Mouse (Mus musculus) embryo, embryonic 9.5 days (tissue): ENCODE results near the gene Usp48.

Experiments
- DNase-seq: peaks from one replicate; pipeline ENCODE4 v3.0.0-alpha.2; 2017; ENCODE audit errors: extremely low spot score

Gene Usp48

DNA sequence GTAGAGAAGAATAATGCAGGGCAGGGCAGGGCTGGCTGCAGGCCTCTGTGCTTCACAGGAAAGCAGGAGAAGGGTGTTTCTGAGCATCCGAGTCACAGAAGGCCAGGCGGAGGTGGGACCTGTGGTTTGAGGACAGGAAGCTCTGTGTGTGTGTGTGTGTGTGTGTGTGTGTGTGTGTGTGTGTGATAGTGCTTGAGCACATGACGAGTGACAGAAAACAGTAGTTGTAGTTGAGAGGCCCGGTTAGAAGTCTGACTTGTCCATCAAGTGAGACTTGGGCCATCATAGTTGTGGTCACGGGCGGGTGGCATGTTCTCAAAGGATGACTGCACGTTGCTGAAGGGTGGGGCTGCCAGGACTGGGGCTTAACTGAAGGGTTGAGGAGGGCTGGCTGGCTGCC lies 16.1 kb downstream of the Usp48 start:
- no peak for DNase-seq

- no peak for DNase-seq
These were observed 16.7 kb downstream of the Usp48 start for GRCm38 (mm10) chr4:137610256-137610655.

- no peak for DNase-seq
These were observed 29.3 kb downstream of the Usp48 start for GRCm38 (mm10) chr4:137622847-137623246.

DNA sequence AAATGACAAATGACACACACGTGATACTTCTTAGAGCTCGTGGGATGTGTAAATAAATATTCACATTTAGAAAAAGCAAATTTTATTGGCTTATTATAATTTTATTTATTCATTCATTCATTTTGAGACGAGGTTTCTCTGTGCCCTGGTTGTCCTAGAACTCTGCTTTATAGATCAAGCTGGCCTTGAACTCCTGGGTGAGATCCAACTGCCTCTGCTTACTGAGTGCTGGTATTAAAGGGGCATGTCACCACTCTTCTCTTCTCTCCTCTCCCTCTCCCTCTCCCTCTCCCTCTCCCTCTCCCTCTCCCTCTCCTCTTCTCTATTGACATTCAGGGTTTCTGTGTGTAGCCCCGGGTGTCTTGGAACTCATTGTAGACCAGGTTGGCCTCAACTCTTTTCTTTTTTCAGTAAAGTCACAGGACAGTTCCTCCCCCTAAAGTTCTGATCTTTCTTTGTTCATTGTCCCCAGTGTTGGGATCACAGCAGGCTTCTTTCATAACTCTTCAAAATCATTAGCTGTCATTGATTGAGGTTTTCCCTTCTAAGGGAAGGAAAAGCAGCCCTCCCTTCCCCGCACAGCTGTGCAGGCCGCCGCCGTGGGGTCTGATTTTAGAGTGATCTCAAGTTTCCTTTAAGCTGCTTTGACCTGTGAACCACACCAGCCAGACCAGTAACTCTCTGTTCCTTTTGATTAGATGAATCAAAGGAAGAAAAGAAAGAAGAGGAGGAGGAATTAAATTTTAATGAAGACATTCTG lies 34.1 kb downstream of the Usp48 start:
- no peak for DNase-seq

DNA sequence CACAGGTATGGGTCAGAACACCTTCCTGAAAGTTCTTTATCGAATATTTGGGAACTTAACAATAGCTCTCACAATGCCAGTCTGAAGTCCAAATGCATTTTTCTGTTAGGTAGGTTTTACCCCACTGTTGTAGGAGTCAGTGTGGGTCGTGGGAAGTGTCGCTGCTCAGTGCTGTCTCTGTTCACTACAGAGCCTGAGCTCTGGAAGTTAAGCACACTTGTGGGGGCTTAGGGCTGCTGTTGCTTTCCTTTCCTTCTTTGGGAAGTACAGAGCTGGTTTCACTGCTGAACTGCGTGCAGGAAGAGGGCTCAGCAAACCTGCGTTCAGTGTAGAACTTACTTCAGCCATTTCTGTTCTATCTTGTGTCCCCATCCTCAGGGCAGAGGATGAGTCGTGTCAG lies 34.8 kb downstream of the Usp48 start:
- DNase-seq, result no peak

- DNase-seq, result no peak
These were observed 35.8 kb downstream of the Usp48 start for GRCm38 (mm10) chr4:137629354-137629753.

- no peak for DNase-seq
These were observed 36.6 kb downstream of the Usp48 start for GRCm38 (mm10) chr4:137630153-137630552.

DNA sequence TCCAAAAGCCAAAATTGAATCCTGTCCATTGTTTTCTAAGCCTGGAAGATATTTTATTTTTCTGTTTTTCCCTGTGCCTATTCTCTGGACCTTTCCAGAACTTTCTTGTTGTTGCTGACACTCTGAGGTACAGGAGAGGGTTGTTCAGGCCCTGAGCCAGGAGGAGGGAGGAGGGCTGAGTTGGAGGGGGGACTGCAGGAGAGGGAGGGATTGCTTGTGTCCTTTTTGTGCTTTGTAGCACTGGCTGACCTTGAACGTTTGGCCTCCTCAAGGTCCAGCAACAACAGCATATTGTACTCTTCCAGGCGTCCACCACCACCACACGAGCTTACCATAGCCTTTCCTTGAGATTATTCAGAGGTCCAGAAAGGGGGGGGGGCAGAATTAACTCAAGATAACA lies 38.0 kb downstream of the Usp48 start:
- no peak for DNase-seq

GRCm38 (mm10) chr4:137633394-137633793 lies 39.8 kb downstream of the Usp48 start:
- no peak for DNase-seq

- DNase-seq, result no peak
These were observed 43.0 kb downstream of the Usp48 start for GRCm38 (mm10) chr4:137636597-137636996.

DNA sequence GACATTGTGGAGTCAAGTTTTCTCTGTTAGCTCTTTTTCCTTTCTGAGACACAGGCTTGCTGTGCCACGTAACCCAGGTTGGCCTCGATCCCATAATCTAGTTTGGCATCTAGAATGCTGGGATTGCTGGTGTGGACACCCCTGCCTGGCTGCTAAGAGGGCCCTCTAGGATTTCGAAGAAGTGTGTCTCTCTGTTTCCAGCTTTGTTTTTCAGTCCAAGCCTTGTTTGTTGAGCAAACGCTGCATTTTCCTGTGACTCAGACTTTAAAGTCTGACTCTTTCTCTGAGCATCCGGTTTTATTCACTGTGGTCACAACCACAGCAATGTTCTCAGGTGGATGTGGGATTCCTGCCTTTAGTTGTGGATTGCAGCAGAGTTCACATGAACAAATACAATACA lies 48.0 kb downstream of the Usp48 start:
- DNase-seq, result no peak

- DNase-seq, result no peak
These were observed 48.5 kb downstream of the Usp48 start for GRCm38 (mm10) chr4:137642101-137642500.

DNA sequence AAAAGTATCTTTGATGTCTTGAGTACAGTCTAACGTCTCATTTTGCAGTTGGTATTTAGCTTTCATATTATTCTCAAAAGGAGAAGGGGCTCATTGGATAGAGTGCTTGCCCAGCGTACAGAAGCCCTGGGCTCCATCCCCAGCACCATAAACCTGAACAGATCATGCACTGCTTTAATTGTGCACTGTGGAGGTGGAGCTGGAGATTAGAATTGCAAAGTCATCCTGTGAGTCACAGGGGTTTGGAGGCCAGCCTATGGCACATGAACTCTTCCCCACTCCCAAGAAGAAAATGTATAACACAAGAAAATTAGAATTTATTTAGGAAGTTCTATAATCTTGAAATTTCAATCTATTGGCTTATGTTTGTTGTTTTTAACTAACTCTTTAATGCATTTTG lies 49.9 kb downstream of the Usp48 start:
- no peak for DNase-seq

DNA sequence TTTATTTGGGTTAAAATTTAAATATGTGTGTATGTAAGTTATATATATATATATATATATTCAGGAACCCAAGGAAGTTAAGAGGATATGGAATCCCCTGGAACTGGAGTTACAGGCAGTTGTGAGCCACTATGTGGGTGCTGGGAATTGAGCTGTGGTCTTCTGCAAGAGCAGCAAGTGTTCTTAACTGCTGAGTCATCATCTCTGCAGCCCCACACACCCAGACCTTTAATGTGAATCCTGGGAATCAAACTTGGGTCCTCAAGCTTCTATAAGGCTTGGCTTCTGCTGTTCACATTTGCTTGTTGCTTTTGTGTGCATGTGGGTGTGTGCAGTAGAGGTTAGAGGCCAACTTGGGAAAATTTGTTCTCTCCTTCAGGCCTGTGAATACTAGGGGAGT lies 52.7 kb downstream of the Usp48 start:
- DNase-seq, result no peak

DNA sequence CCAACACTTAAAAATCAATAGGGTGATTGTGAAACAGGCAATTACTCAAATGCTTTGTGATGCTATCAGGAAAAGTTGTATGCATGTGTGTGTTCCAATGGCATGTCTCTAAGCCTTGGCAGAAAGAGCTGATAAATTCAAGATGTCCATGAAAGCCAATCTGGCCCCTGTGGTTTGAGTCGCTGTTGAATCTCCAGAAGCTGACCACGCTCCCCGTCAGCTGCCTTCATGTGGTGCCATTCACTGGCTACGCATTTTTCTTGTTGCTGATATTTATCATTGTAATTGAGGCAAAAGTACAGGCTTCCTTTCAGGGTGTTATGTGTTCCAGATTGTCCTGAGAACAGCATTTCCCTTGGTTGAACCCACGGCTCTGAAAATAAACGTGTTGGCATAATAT lies 54.1 kb downstream of the Usp48 start:
- no peak for DNase-seq

- no peak for DNase-seq
These were observed 54.7 kb downstream of the Usp48 start for GRCm38 (mm10) chr4:137648230-137648629.

DNA sequence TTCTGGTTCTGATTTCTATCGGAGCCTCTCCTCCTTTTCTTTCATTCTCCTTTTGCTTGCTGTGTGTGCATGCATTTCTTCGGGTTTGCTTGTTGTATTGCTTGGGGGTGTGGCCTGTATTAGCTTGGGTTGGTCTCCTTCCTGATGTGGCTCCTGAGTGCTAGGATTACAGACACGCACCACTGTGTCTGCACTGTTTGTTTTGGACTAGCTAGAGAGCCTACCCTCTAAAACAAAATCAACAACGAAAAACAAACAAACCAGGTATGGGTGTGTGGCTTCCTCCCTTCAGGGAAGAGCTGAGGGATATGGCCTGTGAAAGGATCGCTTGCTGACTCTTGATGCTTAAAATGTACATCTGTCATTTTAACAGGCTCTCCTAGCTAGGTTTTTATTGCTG lies 57.4 kb downstream of the Usp48 start:
- DNase-seq, result no peak

- no peak for DNase-seq
These were observed 59.3 kb downstream of the Usp48 start for GRCm38 (mm10) chr4:137652835-137653346.

DNA sequence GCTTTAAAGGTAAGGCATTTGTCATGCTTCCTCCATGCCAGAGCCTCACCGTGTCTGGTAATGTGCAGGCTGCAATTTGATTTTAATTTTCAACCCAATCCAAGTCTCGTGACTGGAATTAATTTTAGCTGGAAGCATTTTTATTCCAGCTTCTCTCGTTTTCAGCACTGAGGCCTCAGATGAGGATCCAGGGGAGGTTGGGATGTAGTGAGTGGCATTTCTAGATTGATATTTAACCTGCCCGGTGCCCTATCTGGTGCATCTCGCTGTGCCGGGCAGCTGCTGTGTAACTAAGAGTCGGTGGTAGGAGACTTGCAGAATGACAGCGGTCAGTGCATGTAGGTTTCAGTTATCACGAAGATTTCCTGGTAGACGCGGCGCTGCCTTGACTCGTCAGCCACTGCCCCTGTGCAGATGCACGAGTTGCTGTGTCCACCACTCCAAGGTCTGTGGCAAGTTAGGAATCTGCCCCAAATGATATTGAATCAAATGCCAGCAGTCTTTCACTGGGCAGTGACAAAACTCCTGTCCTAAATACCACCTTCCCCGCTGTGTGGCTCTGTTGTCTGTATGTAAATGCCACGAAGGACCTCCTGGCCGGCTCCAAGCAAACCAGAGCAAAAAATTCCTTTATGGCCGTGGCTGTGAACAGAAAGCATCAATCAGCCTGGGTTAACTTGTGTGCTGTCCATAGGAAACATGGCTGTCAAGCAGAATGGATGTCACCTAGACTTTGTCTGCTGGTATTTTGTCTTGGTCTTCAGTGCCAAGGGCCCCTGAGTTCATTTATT lies 61.9 kb downstream of the Usp48 start:
- DNase-seq, result no peak

DNA sequence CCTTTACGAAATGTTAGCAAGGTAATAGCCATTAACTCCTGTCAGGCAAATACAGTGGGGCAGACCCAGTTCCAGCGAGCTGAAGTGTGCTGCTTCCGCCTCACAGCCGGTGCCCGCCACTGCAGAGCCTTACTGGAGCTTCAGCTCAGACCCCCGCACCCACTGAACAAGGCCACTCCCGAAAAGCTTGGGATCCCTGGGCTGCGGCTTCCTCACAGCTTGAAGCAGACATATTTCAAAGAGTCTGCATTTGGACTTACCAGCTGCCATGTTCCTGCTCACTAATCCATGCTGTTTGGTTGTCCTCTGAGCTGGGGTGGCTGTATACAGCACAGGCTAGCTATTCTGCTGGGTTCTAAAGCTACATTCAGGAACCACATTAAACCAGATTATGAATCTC lies 64.1 kb downstream of the Usp48 start:
- no peak for DNase-seq

- DNase-seq, result no peak
These were observed 66.0 kb downstream of the Usp48 start for GRCm38 (mm10) chr4:137659541-137659940.

GRCm38 (mm10) chr4:137660364-137661077 lies 67.0 kb downstream of the Usp48 start:
- peak; percentile 20 for DNase-seq
